Mouse (Mus musculus) left cerebral cortex, postnatal 4 days (tissue): ENCODE results near the gene Mup4. TPM values are rescaled to one million over a fixed set of nuclear protein-coding genes. Genes with fewer than 3 reads are reported as not detected.
"Not testable (repeated sequence)": the region's sequence is repeated elsewhere in the genome, so short reads cannot be mapped to it uniquely, and the experiment has no call there.

ENCODE experiments used
- DNase-seq: peaks from one replicate; pipeline ENCODE4 v3.0.0-alpha.2; 2022
- intact Hi-C: fragments of 180-260 bp; cut with DNase I; formaldehyde crosslinking; loops from one replicate; pipeline ENCODE4 v1.15.1; 2025
- total RNA-seq, 2 experiments: library from RNA; stranded (reverse); gene quantifications; 2 replicates each; pipeline ENCODE4 v1.2.3; 2021

Gene Mup4
- not detected for total RNA-seq

DNA sequence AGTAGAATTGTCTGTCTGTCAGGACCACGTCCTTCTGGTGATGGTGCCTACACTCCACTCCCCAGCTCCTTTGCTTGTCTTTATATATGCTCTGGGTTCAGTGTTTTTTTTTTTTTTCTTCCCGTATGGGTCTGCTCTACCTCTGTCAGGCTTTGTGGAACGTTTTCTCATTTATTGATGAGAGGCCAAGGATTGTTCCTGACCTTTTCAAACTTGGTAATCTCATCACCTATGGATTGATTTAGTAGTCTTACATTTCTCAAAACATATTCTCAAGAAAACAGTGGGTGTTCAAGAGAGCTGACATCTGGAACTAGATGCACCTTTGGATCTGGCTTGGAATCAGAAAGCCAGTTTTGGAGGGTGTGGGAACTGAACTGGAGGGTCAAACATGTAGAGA is at the start of gene Mup4:
Gene Mup4 (minus strand): TSS at position 101 of the 400 bp plus-strand sequence.
- DNase-seq, result no peak
- intact Hi-C loops, result no loop called here

DNA sequence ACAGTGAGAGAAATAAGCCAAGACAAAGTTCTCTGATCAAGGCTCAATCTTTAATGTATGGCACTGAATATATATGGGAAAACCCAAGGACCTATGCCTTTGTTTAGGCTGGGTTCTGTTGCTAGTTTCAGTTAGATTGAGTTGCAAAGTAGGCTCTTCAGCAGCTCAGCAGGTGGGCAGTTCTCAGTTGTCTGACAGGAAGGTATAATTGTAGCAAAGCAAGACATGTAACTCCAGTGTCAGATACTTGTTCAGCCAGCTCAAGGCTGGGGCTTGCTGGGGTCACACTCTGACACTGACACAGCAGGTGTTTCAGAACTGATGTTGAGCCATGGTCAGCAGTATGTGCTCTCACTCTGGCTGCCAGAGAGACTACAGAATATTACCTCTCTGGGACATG is 37.4 kb upstream of the Mup4 start:
- intact Hi-C loops, DNase-seq: not testable (repeated sequence)

DNA sequence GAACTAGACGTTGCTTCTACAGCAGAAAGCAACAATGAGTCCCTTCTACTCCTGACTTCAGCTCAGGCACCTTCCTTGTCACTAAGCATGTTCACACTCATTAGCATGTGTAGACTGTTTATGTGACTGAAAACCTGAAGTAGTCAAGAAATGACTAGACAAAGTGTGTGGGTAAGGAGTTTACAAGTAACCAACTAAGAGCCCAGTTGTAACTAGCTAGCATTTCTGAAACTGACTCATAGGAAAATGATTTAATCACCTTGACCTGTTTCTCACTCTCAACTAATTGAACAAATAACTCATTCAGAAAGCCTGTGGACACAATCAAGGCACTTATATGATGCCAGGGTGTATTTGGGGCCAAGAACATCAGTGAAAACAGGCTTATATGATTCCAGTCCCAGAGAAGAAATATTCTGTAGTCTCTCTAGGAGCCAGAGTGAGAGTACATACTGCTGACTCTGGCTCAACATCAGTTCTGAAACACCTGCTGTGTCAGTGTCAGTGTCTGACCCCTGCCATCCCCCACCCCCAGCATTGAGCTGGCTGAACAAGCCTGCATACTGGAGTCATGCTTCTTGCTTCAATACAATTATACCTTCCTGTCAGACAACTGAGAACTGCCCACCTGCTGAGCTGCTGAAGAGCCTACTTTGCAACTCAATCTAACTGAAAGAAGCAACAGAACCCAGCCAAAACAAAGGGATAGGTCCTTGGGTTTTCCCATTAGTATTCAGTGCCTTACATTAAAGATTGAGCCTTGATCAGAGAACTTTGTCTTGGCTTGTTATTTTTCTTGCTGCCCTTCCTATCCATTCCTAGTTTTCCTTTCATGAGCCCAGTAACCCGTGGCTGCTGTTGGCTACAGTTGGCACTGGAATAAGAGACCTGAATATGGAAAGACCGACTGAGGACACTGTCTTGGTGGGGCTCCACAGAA is 3.2 kb upstream of the Mup4 start, which contains the start of gene Mup6:
Gene Mup6 (plus strand): TSS at position 890 of the 940 bp plus-strand sequence.
- intact Hi-C loops, result no loop called here
- DNase-seq, result no peak

DNA sequence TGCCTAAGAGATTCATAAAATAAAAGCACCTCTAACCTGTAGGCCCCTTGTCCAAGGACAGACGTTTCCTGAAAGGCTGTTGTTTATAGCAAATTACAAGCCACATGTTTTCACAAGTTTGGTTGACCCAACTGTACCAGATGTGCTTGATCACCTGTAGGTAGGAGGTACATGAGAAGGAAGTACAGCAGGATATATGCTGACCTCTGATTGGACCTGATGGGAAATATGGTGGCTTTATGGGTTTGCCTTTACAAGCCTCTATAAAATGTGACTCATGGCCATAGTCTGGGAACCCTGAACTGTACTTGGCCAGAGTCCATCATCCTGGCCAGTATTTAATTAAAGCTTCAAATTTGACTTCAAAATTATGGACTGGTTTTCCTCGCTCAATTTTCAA is 23.0 kb downstream of the Mup4 start:
- no peak for DNase-seq
- intact Hi-C loops, result no loop called here

DNA sequence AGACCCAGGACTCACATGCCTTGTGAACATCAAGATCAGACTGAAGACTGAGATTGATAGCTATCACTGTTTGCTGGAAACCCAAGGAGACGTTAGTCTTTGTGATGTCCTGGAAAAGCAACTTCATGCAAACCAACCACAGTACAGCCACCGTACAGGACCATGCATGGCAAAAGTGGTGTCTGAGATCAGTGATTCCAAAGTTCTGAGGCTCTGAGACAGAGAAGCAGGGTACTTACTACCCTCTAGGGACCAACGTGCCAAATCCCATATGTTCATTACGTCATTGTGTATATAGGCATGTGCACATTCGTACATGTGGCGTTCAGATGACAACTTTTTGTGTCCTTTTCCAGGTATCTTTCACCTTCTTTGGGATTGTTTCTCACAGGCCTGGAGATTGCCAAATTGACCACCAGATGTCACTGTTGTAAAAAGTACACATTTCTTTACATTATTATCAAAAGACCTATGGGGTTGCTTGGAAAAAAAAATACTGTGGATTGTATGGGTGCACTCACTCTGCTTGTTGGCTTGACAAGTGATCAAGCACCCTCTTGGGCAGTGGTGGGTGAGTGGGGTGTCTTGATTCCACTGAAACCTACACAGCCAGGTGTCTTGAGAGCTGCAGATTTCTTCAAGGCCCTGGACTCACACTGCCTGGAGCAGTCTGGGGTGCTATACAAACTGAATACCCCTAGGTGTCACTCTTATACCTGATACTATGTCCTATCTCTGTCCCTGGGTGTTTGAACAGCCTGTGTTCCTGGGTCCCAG is 27.8 kb downstream of the Mup4 start:
- no peak for DNase-seq
- intact Hi-C loops, result loop anchor here (5.0 kb wide), 1 partner anchor 145 kb away; no protein-coding TSS in a partner anchor

DNA sequence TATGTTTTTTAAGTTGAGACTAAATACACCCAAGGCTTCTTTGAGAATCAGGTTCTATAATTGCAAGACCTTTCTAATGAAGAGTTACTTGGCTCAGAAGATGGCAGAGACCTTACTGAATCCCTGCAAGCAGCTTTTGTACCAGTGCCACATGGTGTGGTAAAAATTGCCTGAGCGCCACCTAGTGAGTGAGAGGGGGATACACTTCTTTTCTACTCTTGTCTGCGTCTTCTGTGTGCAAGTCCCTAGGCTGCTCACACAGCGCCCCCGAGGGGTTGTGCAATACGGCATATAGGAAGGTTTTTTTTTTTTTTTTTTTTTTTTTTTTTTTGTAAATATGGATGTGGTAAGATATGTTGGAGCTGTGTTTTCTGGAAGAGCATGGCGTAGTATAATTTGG is 32.2 kb downstream of the Mup4 start:
- intact Hi-C loops, result no loop called here
- peak; percentile 72 for DNase-seq

DNA sequence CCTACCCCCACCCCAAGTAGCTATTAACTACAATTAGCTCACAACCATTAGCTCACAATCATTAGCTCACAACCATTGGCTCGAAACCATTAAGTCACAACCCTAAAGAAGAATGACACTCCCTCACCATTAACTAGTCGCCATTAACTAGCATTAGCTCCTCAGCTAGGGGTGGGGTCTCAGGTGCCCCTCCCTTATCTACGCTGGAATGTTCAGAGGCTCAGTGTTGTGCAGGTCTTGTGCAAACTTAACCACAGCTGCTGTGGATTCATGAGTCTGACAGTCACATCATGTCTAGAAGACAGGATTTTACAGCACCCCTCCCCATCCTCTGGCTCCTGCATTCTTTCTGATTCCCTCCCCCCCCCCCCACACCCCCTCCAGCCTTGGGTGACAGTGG is 32.8 kb downstream of the Mup4 start:
- intact Hi-C loops, result no loop called here
- DNase-seq, result no peak

DNA sequence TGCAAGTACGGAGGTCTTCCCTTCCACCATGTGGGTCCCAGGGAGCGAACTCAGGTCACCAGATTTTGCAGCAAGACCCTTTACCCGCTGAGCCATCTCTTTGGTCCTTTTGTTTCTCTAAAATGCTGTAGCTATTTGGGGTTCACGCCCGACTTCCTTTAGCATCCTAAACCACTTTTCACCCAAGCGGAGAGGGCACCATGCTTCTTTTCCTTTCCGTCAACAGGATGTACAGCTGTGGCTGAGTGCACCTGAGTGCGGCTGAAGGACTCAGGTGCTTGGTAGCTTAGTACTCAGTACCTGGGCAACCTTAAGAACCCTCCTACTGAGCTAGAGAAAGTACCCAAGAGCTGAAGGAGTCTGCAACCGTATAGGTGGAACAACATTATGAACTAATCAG is 35.4 kb downstream of the Mup4 start:
- no peak for DNase-seq
- intact Hi-C loops, result no loop called here

DNA sequence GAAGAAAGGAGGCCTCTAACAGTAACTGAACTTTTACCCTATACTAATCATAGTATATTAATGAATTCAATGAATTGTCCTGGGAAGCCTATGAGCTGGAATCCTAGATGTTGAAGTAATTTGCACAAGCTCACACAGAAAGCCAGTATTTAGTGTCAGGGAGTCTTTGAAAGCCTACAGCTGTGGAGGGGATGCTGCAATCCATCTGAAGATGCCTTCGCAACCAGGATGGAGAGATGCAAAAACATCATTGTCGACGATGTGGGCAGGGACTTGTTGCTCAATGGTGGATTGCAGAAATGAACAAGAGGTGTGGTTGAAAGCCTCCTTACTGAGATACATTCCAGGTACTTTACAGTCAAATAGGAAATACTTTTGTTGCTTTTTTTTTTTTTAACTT is 42.5 kb downstream of the Mup4 start:
- DNase-seq, result no peak
- intact Hi-C loops, result no loop called here

DNA sequence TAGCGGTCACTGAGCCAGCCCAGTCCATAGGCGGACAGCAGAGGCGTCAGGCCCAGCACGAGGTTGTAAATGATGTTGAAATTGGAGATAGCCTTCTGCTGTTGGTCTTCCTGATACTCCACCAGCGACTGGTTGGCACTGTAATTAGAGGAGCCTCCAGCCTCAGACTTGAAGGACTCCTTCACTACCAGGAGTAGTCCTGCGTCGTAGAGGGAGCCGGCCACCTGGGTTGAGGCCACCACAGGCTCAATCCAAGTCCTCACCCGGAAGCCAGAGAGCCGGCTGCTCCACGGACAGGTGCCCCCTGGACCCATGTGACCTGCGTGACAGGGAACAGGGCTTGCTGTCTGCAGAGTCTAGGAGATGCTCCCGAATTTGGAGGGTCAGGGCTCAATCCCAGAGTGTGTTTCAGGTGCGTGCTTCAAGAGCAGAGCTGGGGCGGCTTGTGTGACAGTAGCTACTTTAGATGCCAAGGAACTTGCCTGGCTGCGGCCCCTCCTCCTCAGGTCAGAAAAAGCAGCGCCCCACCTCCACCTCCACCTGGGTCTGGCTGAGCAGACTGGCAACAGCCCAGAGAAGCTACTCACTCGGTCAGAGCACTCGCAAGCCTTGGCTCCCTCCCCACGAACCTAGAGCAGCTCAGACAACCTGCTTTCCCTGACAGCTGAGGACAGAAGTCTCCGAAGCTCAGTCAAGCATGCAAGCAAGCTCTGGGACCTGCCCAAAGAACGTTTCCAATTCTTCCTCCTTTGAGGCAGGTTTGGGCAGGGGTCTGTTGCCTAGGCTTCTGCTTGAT is 45.7 kb downstream of the Mup4 start, which contains the start of gene Slc46a2:
Gene Slc46a2 (minus strand): TSS at position 449 of the 796 bp plus-strand sequence.
- DNase-seq, result peak; percentile 33
- intact Hi-C loops, result no loop called here

DNA sequence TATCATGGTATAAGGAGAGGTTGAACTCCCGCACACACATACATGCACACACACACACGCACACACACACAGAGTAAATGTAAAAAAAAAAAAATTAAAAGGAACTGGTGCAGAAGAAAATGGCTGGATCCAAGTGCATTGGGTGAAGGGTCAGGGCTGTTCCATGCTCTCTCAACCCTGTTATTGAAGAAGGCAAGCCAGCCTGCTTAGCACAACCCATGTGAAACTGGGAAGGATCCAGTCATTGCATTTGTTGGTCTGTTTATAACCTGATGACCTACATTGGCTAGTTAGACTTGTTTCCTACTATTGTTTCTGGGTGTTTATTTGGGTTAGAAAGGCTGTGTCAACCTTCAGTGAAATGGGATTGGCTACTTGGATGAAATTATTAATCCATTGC is 51.7 kb downstream of the Mup4 start:
- intact Hi-C loops, result no loop called here

DNA sequence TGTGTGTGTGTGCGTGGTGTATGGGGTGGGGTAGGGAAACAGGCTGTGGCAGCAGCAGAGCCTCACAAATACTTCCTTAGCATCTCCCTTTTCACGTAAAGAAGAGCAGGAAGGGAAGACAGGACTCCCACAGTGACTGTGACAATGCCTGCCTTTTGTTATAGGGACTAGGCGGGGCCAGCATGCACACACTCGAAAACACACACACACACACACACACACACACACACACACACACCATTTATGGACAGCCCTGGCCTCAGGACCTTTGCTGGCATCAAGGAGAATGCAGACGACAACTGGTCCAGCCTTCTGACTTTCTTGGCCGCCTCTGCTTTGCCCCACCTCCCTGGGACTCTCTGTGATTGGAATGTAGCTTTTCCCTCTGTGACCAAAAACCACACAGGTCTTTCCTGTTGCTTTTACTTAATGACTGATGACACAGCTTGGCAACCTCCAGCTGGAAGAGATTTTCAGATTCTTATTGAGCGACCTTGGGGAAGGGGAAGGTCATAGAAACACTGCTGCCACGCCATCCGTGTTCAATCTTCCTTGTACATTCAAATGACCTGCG is 52.8 kb downstream of the Mup4 start:
- DNase-seq, result no peak
- intact Hi-C loops, result no loop called here

More for the DNA sequence above, 51.7 kb downstream of the Mup4 start:
- no peak for DNase-seq

DNA sequence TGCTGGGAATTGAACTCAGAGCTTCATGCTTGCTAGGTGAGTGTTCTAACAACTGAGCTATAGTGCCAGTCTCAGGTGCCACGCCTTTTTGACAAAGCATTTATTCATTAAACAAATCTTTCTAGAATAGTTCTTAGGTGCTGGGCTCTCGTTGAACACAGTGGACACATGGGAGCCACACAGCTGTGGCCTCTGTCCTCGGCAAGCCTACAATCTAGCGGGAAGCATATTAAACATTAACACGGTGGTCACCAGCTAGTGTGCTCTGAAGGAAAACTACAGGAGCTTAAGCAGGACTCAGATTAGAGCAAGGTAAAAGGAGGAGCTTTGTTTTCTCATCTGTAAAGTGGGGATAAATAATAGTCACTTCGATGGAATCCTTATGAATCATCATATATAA is 53.4 kb downstream of the Mup4 start:
- DNase-seq, result no peak
- intact Hi-C loops, result no loop called here

Other genes starting within 250 kb of the Mup4 start
- 10 to 100 TPM; 22.3 to 22.4 TPM for gene Inip, start 159.1 kb downstream of the Mup4 start, total RNA-seq
- 10 to 100 TPM; 32.0 to 38.0 TPM for gene Snx30, start 154.9 kb downstream of the Mup4 start, total RNA-seq
- gene Slc46a2, start 45.7 kb downstream of the Mup4 start, total RNA-seq, result not detected
- gene Mup6, start 3.6 kb upstream of the Mup4 start, total RNA-seq, result not detected
- gene Mup7, start 109.8 kb upstream of the Mup4 start, total RNA-seq, result not detected
- not detected for gene Mup2, start 193.6 kb upstream of the Mup4 start, total RNA-seq